Mouse (Mus musculus) bone marrow, adult 2 months (tissue): Measurements from ENCODE around the gene Gm20503.

Experiments
- CTCF ChIP-seq: fragments of 200-500 bp; IDR thresholded peaks from 2 replicates; pipeline ENCODE4 v1.5.1; 2011; ENCODE audit warnings: low read length, control low read depth; ENCODE audit not compliant: control insufficient read depth, insufficient read depth
- POLR2A ChIP-seq: fragments of 200-500 bp; IDR thresholded peaks from 2 replicates; pipeline ENCODE4 v1.6.1; 2011; ENCODE audit warnings: low read depth, mild to moderate bottlenecking, control low read depth, low read length, borderline replicate concordance; ENCODE audit not compliant: control insufficient read depth

- TF ChIP-seq POLR2A (no peak), CTCF (no peak)
These were observed 44.2 kb downstream of the Gm20503 start for GRCm38 (mm10) chr4:59047222-59047621.
